In genomic region chr3:116436113-116436512, GRCm38 (mm10) we compare ENCODE assay signal across 17 mouse cellular contexts. TPM values are rescaled to one million over a fixed set of nuclear protein-coding genes. Genes with fewer than 3 reads are reported as not detected.
DNase-seq lines count a peak whose midpoint lies in the region; ATAC-seq and TF ChIP-seq lines count a peak whose summit lies in the region.
"Had no signal": no experiment of that assay in that cellular context is flagged by ENCODE, and none has a peak within 500 bp of the region (broad histone marks: within the 10 kb centered on the region; RNA-seq: fewer than 3 reads in every experiment).

No protein-coding gene starts in this region.

- TF ChIP-seq POLR2A in myocyte (IDR thresholded peaks at IDR 0.05; ENCODE audit: insufficient read length, low read depth): no peak

- H3K4me2 ChIP-seq in liver, postnatal 0 days (ENCODE audit: low read depth, low read length): no peak overlapping the region; the same call in 1 of the 2 replicates
- no peak overlapping the region for H3K4me2 ChIP-seq in liver, embryonic 12.5 days
- peak overlapping the region; percentile 70 for H3K4me2 ChIP-seq in myocyte (ENCODE audit: low read depth)
- H3K4me2 ChIP-seq: embryonic facial prominence, embryonic 15.5 days; heart, embryonic 15.5 days; hindbrain, embryonic 15.5 days; liver, embryonic 11.5 days had no signal

- TF ChIP-seq CTCF in liver, postnatal 0 days (IDR thresholded peaks at IDR 0.05; ENCODE audit: low read depth): no peak

- no peaks in the 10 kb centered on the region for H3K27me3 ChIP-seq in liver, postnatal 0 days (ENCODE audit: insufficient read depth, low read length)
- H3K27me3 ChIP-seq in liver, embryonic 12.5 days (replicated peaks): peaks cover 4% of the 10 kb centered on the region; the same call in 1 of the 2 replicates
- H3K27me3 ChIP-seq in myocyte (ENCODE audit: control insufficient read depth, insufficient read depth, insufficient read length): no peaks in the 10 kb centered on the region
- H3K27me3 ChIP-seq: embryonic facial prominence, embryonic 15.5 days; heart, embryonic 15.5 days; hindbrain, embryonic 15.5 days had no signal

- no peaks in the 10 kb centered on the region for H3K79me2 ChIP-seq in myocyte (ENCODE audit: control insufficient read depth, insufficient read depth)

- H3K9ac ChIP-seq in liver, postnatal 0 days (replicated peaks): no peak overlapping the region
- no peak overlapping the region for H3K9ac ChIP-seq in liver, embryonic 12.5 days
- H3K9ac ChIP-seq: embryonic facial prominence, embryonic 15.5 days; heart, embryonic 15.5 days; hindbrain, embryonic 15.5 days had no signal

- H3K4me3 ChIP-seq in liver, postnatal 0 days (ENCODE audit: low read depth, low read length): no peak overlapping the region
- H3K4me3 ChIP-seq in liver, embryonic 12.5 days: no peak overlapping the region
- no peak overlapping the region for H3K4me3 ChIP-seq in myocyte
- H3K4me3 ChIP-seq: embryonic facial prominence, embryonic 15.5 days; heart, embryonic 15.5 days; hindbrain, embryonic 15.5 days; midbrain, embryonic 10.5 days had no signal

- peak overlapping the region; percentile 64; the same call in 1 of the 2 replicates for H3K27ac ChIP-seq in liver, postnatal 0 days (ENCODE audit: low read depth)
- no peak overlapping the region for H3K27ac ChIP-seq in liver, embryonic 12.5 days
- H3K27ac ChIP-seq: embryonic facial prominence, embryonic 15.5 days; heart, embryonic 15.5 days; hindbrain, embryonic 15.5 days; midbrain, embryonic 10.5 days had no signal

- WGBS in liver, postnatal 0 days (ENCODE audit: insufficient replicate concordance): 28% methylated on average over 3 of the region's 3 CpGs
- WGBS in liver, embryonic 12.5 days (ENCODE audit: insufficient replicate concordance): 24% methylated on average over 3 of the region's 3 CpGs

- H3K4me1 ChIP-seq in liver, postnatal 0 days (ENCODE audit: insufficient read depth): peaks cover 5% of the 10 kb centered on the region
- peaks cover 9% of the 10 kb centered on the region for H3K4me1 ChIP-seq in liver, embryonic 12.5 days
- H3K4me1 ChIP-seq: embryonic facial prominence, embryonic 15.5 days; hindbrain, embryonic 15.5 days; midbrain, embryonic 10.5 days had no signal

- no peaks in the 10 kb centered on the region for H3K9me3 ChIP-seq in liver, postnatal 0 days (ENCODE audit: low read length)
- no peaks in the 10 kb centered on the region for H3K9me3 ChIP-seq in liver, embryonic 12.5 days (replicated peaks)
- H3K9me3 ChIP-seq: embryonic facial prominence, embryonic 15.5 days; heart, embryonic 15.5 days; hindbrain, embryonic 15.5 days; midbrain, embryonic 10.5 days had no signal

- H3ac ChIP-seq in myocyte (ENCODE audit: control insufficient read depth, insufficient read length): no peak overlapping the region

- no peak for TF ChIP-seq EP300 in liver, postnatal 0 days (IDR thresholded peaks at IDR 0.05; ENCODE audit: low read depth)

- no peaks in the 10 kb centered on the region for H3K36me3 ChIP-seq in liver, postnatal 0 days (replicated peaks; ENCODE audit: insufficient read depth, low read length)
- H3K36me3 ChIP-seq in liver, embryonic 12.5 days: no peaks in the 10 kb centered on the region
- no peaks in the 10 kb centered on the region for H3K36me3 ChIP-seq in myocyte (ENCODE audit: control insufficient read depth, insufficient read depth)
- H3K36me3 ChIP-seq: embryonic facial prominence, embryonic 15.5 days; heart, embryonic 15.5 days; hindbrain, embryonic 15.5 days; midbrain, embryonic 10.5 days had no signal

- DNase-seq in liver, postnatal 0 days: no peak
- peak; percentile 83 for DNase-seq in A20 (ENCODE audit: low read depth, low spot score)
- DNase-seq in urinary bladder, postnatal 25 days (ENCODE audit: low spot score): no peak
- no peak for DNase-seq in kidney, adult 11 months
- no peak for DNase-seq in lung, postnatal 25 days (ENCODE audit: low spot score)
- DNase-seq: kidney, adult 2 months; kidney, postnatal 4 days; layer of hippocampus, postnatal 36 days; left cerebral cortex, postnatal 4 days had no signal

- no peak for ATAC-seq in liver, postnatal 0 days
- ATAC-seq in liver, embryonic 12.5 days: no peak
- ATAC-seq in activated CD4-positive, CD25-positive, alpha-beta regulatory T cell, adult 4 months: peak; percentile 36

TF ChIP-seq in myocyte, 11 proteins besides CTCF, POLR2A, EP300 and RAD21:
- TF ChIP-seq MYOG (IDR thresholded peaks at IDR 0.05; ENCODE audit: control insufficient read depth in 1 of 3, insufficient read depth in 1 of 3, insufficient read length in 2 of 3, low read depth in 2 of 3): no peak
- no peak for TF ChIP-seq MYOD1 (IDR thresholded peaks at IDR 0.05; ENCODE audit: control insufficient read depth in 1 of 3, insufficient read length in 2 of 3, low read depth in 2 of 3)
- TF ChIP-seq REST (IDR thresholded peaks at IDR 0.05; ENCODE audit: insufficient read depth, insufficient read length): no peak

RNA-seq across cellular contexts. Expression of gene Cdc14a, which starts 12.3 kb away (rescaled TPM):
- polyA plus RNA-seq in liver, postnatal 0 days (2015; fragmentation: Nextera tagmentation; extraction: Ambion mirVana): 1.5 TPM in 2 replicates
- polyA plus RNA-seq in liver, embryonic 12.5 days (2016; fragmentation: Nextera tagmentation; extraction: Ambion mirVana): 4.2 and 5.1 TPM in 2 replicates
- polyA plus RNA-seq in activated CD4-positive, CD25-positive, alpha-beta regulatory T cell, adult 4 months (2017; shearing (Covaris generic)): 10 to 100 TPM; 12.0 to 12.1 TPM
- polyA plus RNA-seq in myocyte (2012; fragmentation: generic; extraction: Trizol): 0.65 TPM
